ENCODE assay signal across 11 mouse cellular contexts in genomic region chr8:118797127-118797526, GRCm38 (mm10).
"Had no signal": no experiment of that assay in that cellular context is flagged by ENCODE, and none has a peak within 500 bp of the region (broad histone marks: within the 10 kb centered on the region; RNA-seq: fewer than 3 reads in every experiment).

No protein-coding gene starts in this region.

- H3K4me1 ChIP-seq: kidney, embryonic 15.5 days; limb, embryonic 10.5 days; liver, embryonic 15.5 days; neural tube, embryonic 12.5 days had no signal

- DNase-seq: kidney, postnatal 14 days; lung, adult 2 months; lung, postnatal 36 days had no signal

- H3K27me3 ChIP-seq: kidney, embryonic 15.5 days; liver, embryonic 15.5 days; neural tube, embryonic 12.5 days had no signal

- ATAC-seq: lung, postnatal 0 days had no signal

- H3K27ac ChIP-seq: kidney, embryonic 15.5 days; left cerebral cortex, adult 2 months; limb, embryonic 10.5 days; liver, embryonic 15.5 days; neural tube, embryonic 12.5 days; stomach, postnatal 0 days had no signal

- H3K4me3 ChIP-seq: kidney, embryonic 15.5 days; left cerebral cortex, adult 2 months; limb, embryonic 10.5 days; liver, embryonic 15.5 days; neural tube, embryonic 12.5 days had no signal

- H3K36me3 ChIP-seq: kidney, embryonic 15.5 days; limb, embryonic 10.5 days; liver, embryonic 15.5 days; neural tube, embryonic 12.5 days had no signal

- H3K9me3 ChIP-seq: liver, embryonic 15.5 days; neural tube, embryonic 12.5 days had no signal

- H3K4me2 ChIP-seq: kidney, embryonic 15.5 days; liver, embryonic 11.5 days; liver, embryonic 15.5 days; neural tube, embryonic 12.5 days had no signal

- H3K9ac ChIP-seq: kidney, embryonic 15.5 days; liver, embryonic 15.5 days; neural tube, embryonic 12.5 days had no signal
